Mouse (Mus musculus) liver, adult 2 months (tissue): ENCODE measurements around the gene Snap47.

Experiments
- CTCF ChIP-seq: fragments of 200-500 bp; IDR thresholded peaks from 2 replicates; pipeline ENCODE4 v1.5.1; 2011; ENCODE audit warnings: low read depth, low read length, control low read depth
- POLR2A ChIP-seq: fragments of 200-500 bp; IDR thresholded peaks from 2 replicates; pipeline ENCODE4 v1.6.1; 2011; ENCODE audit warnings: low read length, control low read depth; ENCODE audit not compliant: insufficient read depth; ENCODE audit errors: extremely low read depth

GRCm38 (mm10) chr11:59472326-59472677 lies 21.3 kb upstream of the Snap47 start, which contains the start of gene Zfp867:
- TF ChIP-seq CTCF (no peak), POLR2A (peak; percentile 58; the same call in 1 of the 2 replicates)
